Mouse (Mus musculus): Measurements from ENCODE around the gene Sult1a1. TPM values are rescaled to one million over a fixed set of nuclear protein-coding genes. Genes with fewer than 3 reads are reported as not detected.

Gene Sult1a1
- polyA plus RNA-seq, 2 experiments: 4.5 to 15.2 TPM

DNA sequence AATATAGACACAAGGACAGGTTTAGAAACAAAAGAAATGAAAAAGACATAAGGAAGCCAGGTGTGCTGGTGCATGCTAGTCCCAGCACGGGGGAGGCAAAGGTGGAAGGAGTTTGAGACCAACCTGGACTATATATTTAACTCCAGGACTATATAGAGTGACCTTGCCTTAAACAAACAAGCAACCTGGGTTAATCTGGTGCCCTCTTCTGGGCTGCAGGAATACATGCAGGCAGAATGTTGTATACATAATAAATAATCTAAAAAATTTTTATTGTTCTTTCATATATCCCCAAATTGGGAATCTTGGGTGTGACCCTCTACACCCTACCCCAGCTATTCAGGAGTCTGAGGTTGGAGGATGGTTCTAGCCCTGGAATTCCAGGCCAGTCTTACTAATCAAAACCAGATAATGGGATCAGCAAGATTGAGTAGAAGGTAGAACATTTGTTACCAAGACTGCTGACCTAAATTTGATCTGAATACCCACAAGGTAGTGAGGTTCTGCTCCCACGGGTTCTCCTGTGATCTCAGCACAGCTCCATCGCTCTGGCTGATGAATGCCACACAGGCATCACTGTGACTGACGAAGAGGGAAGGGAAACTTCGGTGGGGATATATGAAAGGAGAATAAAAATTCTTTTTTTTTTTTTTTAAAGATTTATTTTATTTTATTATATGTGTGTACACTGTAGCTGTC, 33.5 kb downstream of the Sult1a1 start:
- H3K4me2 ChIP-seq (ENCODE audit: low read depth): no peak overlapping the region
- ATAC-seq (ENCODE audit: insufficient read depth) (no peak), DNase-seq (ENCODE audit: low read depth in 3 of 3, low spot score in 3 of 3) (no peak)
- no peaks in the 10 kb centered on the region for H3K9me3 ChIP-seq (ENCODE audit: control insufficient read depth, low read length)
- no peak overlapping the region for H3K27ac ChIP-seq
- 50% methylated on average over 5 of the region's 5 CpGs for WGBS (ENCODE audit: insufficient replicate concordance)
- TF ChIP-seq EP300 (IDR thresholded peaks at IDR 0.05; ENCODE audit: low read depth) (no peak), CTCF (IDR thresholded peaks at IDR 0.05; ENCODE audit: low read depth) (no peak; the same call in 1 of the 2 replicates)
- H3K9ac ChIP-seq (replicated peaks): no peak overlapping the region
- H3K36me3 ChIP-seq (replicated peaks; ENCODE audit: control insufficient read depth, insufficient read depth, low read depth): no peaks in the 10 kb centered on the region
- H3K27me3 ChIP-seq (ENCODE audit: control insufficient read depth, insufficient read depth, low read length): no peaks in the 10 kb centered on the region
- H3K4me1 ChIP-seq (replicated peaks; ENCODE audit: control insufficient read depth in 2 of 2, insufficient read depth in 2 of 2, low read length in 1 of 2): no peaks in the 10 kb centered on the region
- H3K4me3 ChIP-seq (ENCODE audit: insufficient read depth in 1 of 2, low read depth in 2 of 2, low read length in 2 of 2): no peak overlapping the region

DNA sequence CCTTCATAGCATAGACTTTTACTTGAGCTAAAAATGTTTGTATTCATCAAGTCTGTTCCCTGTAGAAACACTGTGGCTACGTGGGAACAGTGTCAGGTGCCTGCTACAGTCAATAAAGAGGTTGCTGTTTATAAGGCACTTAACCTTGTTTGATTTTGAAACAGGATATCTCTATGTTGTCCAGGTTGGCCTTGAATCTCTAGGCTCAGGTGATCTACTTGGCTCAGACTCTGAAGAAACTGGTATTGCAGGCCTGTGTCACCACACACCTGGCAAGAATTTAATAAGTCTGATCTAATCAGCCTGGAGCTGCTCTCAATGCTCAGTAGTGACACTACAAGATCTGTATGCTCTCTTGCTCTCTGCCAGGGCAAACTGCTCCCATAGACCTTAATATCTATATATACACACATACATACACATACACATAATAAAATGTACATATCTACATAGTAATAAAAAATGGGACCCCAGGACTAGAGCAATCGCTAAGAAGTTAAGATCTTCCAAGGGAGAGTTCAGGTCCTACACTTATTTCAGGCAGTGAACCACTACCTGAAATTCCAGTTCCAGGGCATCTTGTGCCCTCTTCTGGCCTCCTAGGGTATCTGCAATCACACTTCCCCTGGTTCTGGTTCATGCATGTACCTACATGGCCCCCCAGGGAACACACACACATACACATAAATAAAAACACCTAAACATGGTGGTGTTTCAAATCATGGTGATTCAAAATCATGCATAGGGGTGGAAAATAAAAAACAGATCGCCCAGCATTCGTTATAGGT, 39.3 kb downstream of the Sult1a1 start:
- WGBS (ENCODE audit: insufficient replicate concordance): 12% methylated on average over 4 of the region's 4 CpGs
- ATAC-seq (ENCODE audit: insufficient read depth): no peak
- peak in 1 of 3 experiments; percentile 30 for DNase-seq (ENCODE audit: low read depth in 3 of 3, low spot score in 3 of 3)
- H3K27me3 ChIP-seq (ENCODE audit: control insufficient read depth, insufficient read depth, low read length): no peaks in the 10 kb centered on the region
- H3K4me2 ChIP-seq (ENCODE audit: low read depth): no peak overlapping the region
- H3K4me3 ChIP-seq (ENCODE audit: insufficient read depth in 1 of 2, low read depth in 2 of 2, low read length in 2 of 2): no peak overlapping the region
- H3K9me3 ChIP-seq (ENCODE audit: control insufficient read depth, low read length): no peaks in the 10 kb centered on the region
- no peaks in the 10 kb centered on the region for H3K36me3 ChIP-seq (replicated peaks; ENCODE audit: control insufficient read depth, insufficient read depth, low read depth)
- no peak overlapping the region for H3K9ac ChIP-seq (replicated peaks)
- TF ChIP-seq EP300 (IDR thresholded peaks at IDR 0.05; ENCODE audit: low read depth): no peak
- TF ChIP-seq CTCF (IDR thresholded peaks at IDR 0.05; ENCODE audit: low read depth): peak; percentile 78
- H3K4me1 ChIP-seq (replicated peaks; ENCODE audit: control insufficient read depth in 2 of 2, insufficient read depth in 2 of 2, low read length in 1 of 2): no peaks in the 10 kb centered on the region
- H3K27ac ChIP-seq: no peak overlapping the region

DNA sequence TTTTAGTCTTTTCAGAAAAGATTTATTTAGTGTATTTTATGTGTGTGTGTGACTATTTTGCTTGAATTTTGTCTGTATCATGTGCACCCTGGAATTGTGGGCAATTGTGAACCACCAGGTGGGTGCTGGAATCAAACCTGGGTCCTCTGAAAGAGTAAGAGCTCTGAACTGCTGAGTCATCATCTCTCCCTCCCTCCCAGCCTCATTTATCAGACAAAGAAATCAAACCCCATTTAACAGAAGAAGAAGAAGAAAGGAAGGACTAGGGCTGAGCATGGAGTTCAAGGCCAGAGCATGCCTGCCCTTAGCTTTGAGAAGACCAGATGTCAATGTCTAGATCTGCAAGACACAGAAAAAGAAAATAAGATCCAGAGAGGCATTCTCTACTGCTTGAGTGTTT, 40.9 kb downstream of the Sult1a1 start:
- no peak overlapping the region for H3K27ac ChIP-seq
- no peak overlapping the region for H3K4me2 ChIP-seq (ENCODE audit: low read depth)
- no peak for DNase-seq (ENCODE audit: low read depth in 3 of 3, low spot score in 3 of 3)
- no peaks in the 10 kb centered on the region for H3K36me3 ChIP-seq (replicated peaks; ENCODE audit: control insufficient read depth, insufficient read depth, low read depth)
- no peaks in the 10 kb centered on the region for H3K4me1 ChIP-seq (replicated peaks; ENCODE audit: control insufficient read depth in 2 of 2, insufficient read depth in 2 of 2, low read length in 1 of 2)
- H3K27me3 ChIP-seq (ENCODE audit: control insufficient read depth, insufficient read depth, low read length): no peaks in the 10 kb centered on the region
- H3K9ac ChIP-seq (replicated peaks): no peak overlapping the region
- TF ChIP-seq EP300 (IDR thresholded peaks at IDR 0.05; ENCODE audit: low read depth) (no peak), CTCF (IDR thresholded peaks at IDR 0.05; ENCODE audit: low read depth) (no peak)
- H3K9me3 ChIP-seq (ENCODE audit: control insufficient read depth, low read length): no peaks in the 10 kb centered on the region
- no peak for ATAC-seq (ENCODE audit: insufficient read depth)
- H3K4me3 ChIP-seq (ENCODE audit: insufficient read depth in 1 of 2, low read depth in 2 of 2, low read length in 2 of 2): no peak overlapping the region

DNA sequence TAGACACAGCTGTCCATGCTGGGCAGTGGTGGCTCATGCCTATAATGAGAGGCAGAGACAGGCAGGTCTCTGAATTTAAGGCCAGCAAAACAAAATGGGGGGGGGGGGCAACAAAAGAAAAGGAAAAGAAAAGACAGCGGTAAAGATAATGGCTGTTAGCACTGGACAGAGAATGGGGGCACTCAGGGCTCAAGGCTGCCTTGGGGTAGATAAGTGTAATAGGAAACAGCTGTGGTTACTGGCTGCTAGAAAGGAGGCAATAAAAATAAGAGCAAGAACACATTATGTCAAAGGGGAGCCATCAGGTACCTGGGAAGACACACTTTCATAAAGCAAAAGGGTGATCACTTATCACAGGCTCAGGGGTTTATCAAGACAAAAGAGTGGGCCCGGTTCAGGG, 43.8 kb downstream of the Sult1a1 start:
- Histone ChIP-seq H3K9me3 (ENCODE audit: control insufficient read depth, low read length) (no peaks in the 10 kb centered on the region), H3K36me3 (replicated peaks; ENCODE audit: control insufficient read depth, insufficient read depth, low read depth) (no peaks in the 10 kb centered on the region), H3K27ac (no peak overlapping the region), H3K4me3 (ENCODE audit: insufficient read depth in 1 of 2, low read depth in 2 of 2, low read length in 2 of 2) (no peak overlapping the region), H3K9ac (replicated peaks) (no peak overlapping the region), H3K4me2 (ENCODE audit: low read depth) (no peak overlapping the region), H3K4me1 (replicated peaks; ENCODE audit: control insufficient read depth in 2 of 2, insufficient read depth in 2 of 2, low read length in 1 of 2) (0 out of 4 replicates have a peak, but pooled peaks cover 0 to 2% of the 10 kb centered on the region in 2 experiments), H3K27me3 (ENCODE audit: control insufficient read depth, insufficient read depth, low read length) (no peaks in the 10 kb centered on the region)
- TF ChIP-seq CTCF (IDR thresholded peaks at IDR 0.05; ENCODE audit: low read depth) (no peak), EP300 (IDR thresholded peaks at IDR 0.05; ENCODE audit: low read depth) (0 out of 2 replicates have a peak, but pooled peaks have one; percentile 7)
- ATAC-seq (ENCODE audit: insufficient read depth): no peak
- 15% methylated on average over 2 of the region's 2 CpGs for WGBS (ENCODE audit: insufficient replicate concordance)
- DNase-seq (ENCODE audit: low read depth in 3 of 3, low spot score in 3 of 3): no peak

DNA sequence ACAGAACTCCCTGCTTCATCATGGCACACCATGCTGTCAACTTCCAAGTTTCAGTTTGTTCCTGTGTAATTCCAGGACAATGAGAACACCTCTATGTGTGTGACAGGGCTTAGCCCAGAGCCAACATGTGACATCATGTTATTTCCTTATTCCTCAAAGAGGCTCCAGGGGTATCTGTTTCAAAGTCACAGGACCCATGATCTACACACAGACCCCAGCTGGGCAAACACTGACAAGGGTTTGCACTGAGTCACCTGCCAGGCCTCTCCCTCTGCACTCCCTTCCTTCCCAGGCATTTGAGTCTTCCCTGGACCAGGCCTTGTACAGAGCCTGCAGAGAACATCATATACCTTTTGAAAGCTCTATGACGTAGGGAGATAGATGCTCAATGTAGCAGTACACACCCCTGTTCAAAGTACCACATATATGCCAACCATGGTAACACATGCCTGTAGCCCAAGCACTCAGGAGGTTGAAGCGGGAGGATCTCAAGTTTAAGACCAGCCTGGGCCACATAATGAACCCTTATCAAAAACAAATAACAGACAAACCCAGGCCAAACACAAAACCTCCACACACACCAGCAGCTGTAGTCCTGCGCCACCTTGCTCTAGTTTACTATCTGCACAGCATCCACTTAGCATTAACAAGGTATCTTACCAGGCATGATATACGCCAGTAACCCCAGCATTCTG, 45.3 kb downstream of the Sult1a1 start, which contains the start of gene Nupr1:
TSS of gene Nupr1 (minus strand) at position 38 of the 695 bp plus-strand sequence.
- ATAC-seq (ENCODE audit: insufficient read depth) (no peak), DNase-seq (ENCODE audit: low read depth in 3 of 3, low spot score in 3 of 3) (no peak)

More for the DNA sequence above, 45.3 kb downstream of the Sult1a1 start, which contains the start of gene Nupr1:
- WGBS (ENCODE audit: insufficient replicate concordance): 67% methylated on average over 4 of the region's 4 CpGs
- H3K4me2 ChIP-seq (ENCODE audit: low read depth): no peak within 1 kb of the TSS
- no peaks in the 10 kb centered on the region for H3K9me3 ChIP-seq (ENCODE audit: control insufficient read depth, low read length)
- H3K27ac ChIP-seq: no peak within 1 kb of the TSS
- peaks cover 0 to 4% of the 10 kb centered on the region in 2 experiments; a peak in 1 of 4 replicates for H3K4me1 ChIP-seq (replicated peaks; ENCODE audit: control insufficient read depth in 2 of 2, insufficient read depth in 2 of 2, low read length in 1 of 2)
- no peaks in the 10 kb centered on the region for H3K36me3 ChIP-seq (replicated peaks; ENCODE audit: control insufficient read depth, insufficient read depth, low read depth)
- no peaks in the 10 kb centered on the region for H3K27me3 ChIP-seq (ENCODE audit: control insufficient read depth, insufficient read depth, low read length)
- TF ChIP-seq CTCF (IDR thresholded peaks at IDR 0.05; ENCODE audit: low read depth) (no peak), EP300 (IDR thresholded peaks at IDR 0.05; ENCODE audit: low read depth) (no peak)
- no peak within 1 kb of the TSS for H3K9ac ChIP-seq (replicated peaks)
- H3K4me3 ChIP-seq (ENCODE audit: insufficient read depth in 1 of 2, low read depth in 2 of 2, low read length in 2 of 2): no peak within 1 kb of the TSS

All from liver, embryonic 14.5 days (tissue).